Mouse (Mus musculus) limb, embryonic 13.5 days (tissue): ENCODE measurements at regions not wholly inside any gene's neighbourhood (a gene's known extent, or its start where the extent isn't known, plus 50 kb on each side); places are given as distances from the start of the nearest gene placed in this dataset.

Experiments
- ATAC-seq: fragments of 200-750 bp; cut with Nextera tagmentation; 2 replicates; pipeline ENCODE4 v1.8.0; 2017; ENCODE audit warnings: low read depth, moderate number of reproducible peaks, moderate TSS enrichment; ENCODE audit not compliant: low FRiP score
- H3K27ac ChIP-seq: fragments of 300-500 bp; sonication (generic); 2 replicates; pipeline ENCODE4 v1.5.1; 2015; ENCODE audit warnings: inconsistent platforms, mild to moderate bottlenecking, moderate library complexity
- H3K27me3 ChIP-seq: fragments of 300-500 bp; sonication (generic); 2 replicates; pipeline ENCODE4 v1.6.1; 2015; ENCODE audit warnings: mild to moderate bottlenecking, inconsistent platforms
- H3K36me3 ChIP-seq: fragments of 300-500 bp; sonication (generic); 2 replicates; pipeline ENCODE4 v1.6.1; 2015; ENCODE audit warnings: inconsistent platforms, mild to moderate bottlenecking, moderate library complexity
- H3K4me1 ChIP-seq: fragments of 300-500 bp; sonication (generic); 2 replicates; pipeline ENCODE4 v1.6.1; 2015; ENCODE audit warnings: inconsistent platforms
- H3K4me2 ChIP-seq: fragments of 300-500 bp; sonication (generic); replicated peaks from 2 replicates; pipeline ENCODE4 v1.6.1; 2015; ENCODE audit warnings: inconsistent platforms, mild to moderate bottlenecking, moderate library complexity
- H3K4me3 ChIP-seq: fragments of 300-500 bp; sonication (generic); 2 replicates; pipeline ENCODE4 v1.5.1; 2015; ENCODE audit warnings: moderate library complexity, mild to moderate bottlenecking, inconsistent platforms
- H3K9ac ChIP-seq: fragments of 300-500 bp; sonication (generic); 2 replicates; pipeline ENCODE4 v1.6.1; 2015; ENCODE audit warnings: mild to moderate bottlenecking, inconsistent platforms
- H3K9me3 ChIP-seq: fragments of 300-500 bp; sonication (generic); 2 replicates; pipeline ENCODE4 v1.6.1; 2016; ENCODE audit warnings: inconsistent platforms
- WGBS: fragments of 180-500 bp; shearing (Covaris S2); methylation state at CpG from one replicate; pipeline ENCODE4 v1.1.7; 2015; 5-methylcytosine and 5-hydroxymethylcytosine counted together

- Histone ChIP-seq H3K27ac (no peak overlapping the region), H3K4me2 (no peak overlapping the region), H3K4me3 (no peak overlapping the region), H3K27me3 (no peaks in the 10 kb centered on the region), H3K36me3 (no peaks in the 10 kb centered on the region), H3K9ac (no peak overlapping the region), H3K4me1 (no peaks in the 10 kb centered on the region), H3K9me3 (0 out of 2 replicates have a peak, but pooled peaks cover 4% of the 10 kb centered on the region)
- 57% methylated on average over 10 of the region's 10 CpGs for WGBS
- ATAC-seq: no peak
These were observed 328.7 kb upstream of the Rag2 start for GRCm38 (mm10) chr2:101295678-101296368.

DNA sequence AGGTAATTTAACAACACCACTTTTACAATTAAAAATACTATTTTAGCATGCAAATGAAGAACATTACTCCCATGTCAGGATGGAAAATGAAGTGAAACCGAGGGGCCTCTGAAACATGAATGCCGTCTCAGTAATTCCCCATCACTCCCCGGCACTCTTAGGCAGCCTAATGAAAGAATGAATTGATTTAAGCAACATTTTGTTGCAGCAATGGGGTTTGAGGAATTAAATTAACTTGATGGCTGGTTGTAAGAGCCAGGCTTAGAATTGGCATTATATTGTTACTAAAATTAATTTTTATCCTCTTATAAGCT lies 328.2 kb upstream of the Rag2 start:
- no peak overlapping the region for H3K4me3 ChIP-seq
- H3K4me2 ChIP-seq: no peak overlapping the region
- WGBS: 76% methylated on average over 3 of the region's 3 CpGs
- H3K27ac ChIP-seq: no peak overlapping the region
- 0 out of 2 replicates have a peak, but pooled peaks cover 4% of the 10 kb centered on the region for H3K9me3 ChIP-seq
- H3K27me3 ChIP-seq: no peaks in the 10 kb centered on the region
- ATAC-seq: no peak
- H3K9ac ChIP-seq: no peak overlapping the region
- H3K4me1 ChIP-seq: no peaks in the 10 kb centered on the region
- no peaks in the 10 kb centered on the region for H3K36me3 ChIP-seq

DNA sequence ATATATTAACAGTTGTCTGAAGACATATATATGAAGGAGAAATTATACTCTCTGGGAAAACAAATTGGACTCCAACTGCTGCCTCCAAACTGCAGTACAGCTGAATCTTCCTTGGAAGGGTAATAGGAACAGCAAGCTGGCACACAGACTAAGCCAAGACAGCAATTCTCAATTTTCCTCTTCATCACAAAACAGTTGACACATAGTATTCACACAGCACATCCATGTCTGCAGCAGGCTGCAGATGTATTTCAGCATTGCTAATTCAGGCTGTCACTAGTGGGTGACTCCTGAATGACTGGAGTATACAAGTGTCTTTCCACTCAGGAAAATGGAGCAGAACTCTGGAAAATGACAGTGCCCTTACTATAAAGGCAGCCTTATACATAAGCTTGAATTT lies 327.7 kb upstream of the Rag2 start:
- H3K36me3 ChIP-seq: no peaks in the 10 kb centered on the region
- H3K27ac ChIP-seq: no peak overlapping the region
- no peak for ATAC-seq
- no peak overlapping the region for H3K4me2 ChIP-seq
- no peak overlapping the region for H3K4me3 ChIP-seq
- H3K27me3 ChIP-seq: no peaks in the 10 kb centered on the region
- H3K4me1 ChIP-seq: no peaks in the 10 kb centered on the region
- H3K9ac ChIP-seq: no peak overlapping the region
- 0 out of 2 replicates have a peak, but pooled peaks cover 4% of the 10 kb centered on the region for H3K9me3 ChIP-seq

DNA sequence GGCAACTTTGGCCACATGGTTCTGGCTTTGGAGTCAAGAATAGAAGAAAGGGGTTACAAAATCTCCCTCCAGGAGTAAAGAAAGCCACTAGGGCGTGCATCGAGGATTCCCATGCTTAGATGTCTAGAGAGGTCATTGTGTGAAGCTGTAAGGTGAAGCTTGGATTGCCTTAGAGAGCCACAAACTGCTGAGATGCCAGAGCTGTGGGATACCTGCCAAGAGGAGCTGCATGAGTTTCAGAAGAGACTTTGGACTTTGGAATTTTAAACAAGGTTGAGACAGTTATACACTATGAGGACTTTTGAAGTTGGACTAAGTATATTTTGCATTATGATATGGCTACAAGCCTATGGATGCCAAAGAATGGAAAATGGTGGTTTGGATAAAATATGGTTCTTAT lies 325.4 kb upstream of the Rag2 start:
- no peak overlapping the region for H3K4me3 ChIP-seq
- no peak overlapping the region for H3K27ac ChIP-seq
- H3K27me3 ChIP-seq: no peaks in the 10 kb centered on the region
- no peak overlapping the region for H3K4me2 ChIP-seq
- H3K9ac ChIP-seq: no peak overlapping the region
- H3K4me1 ChIP-seq: no peaks in the 10 kb centered on the region
- no peaks in the 10 kb centered on the region for H3K36me3 ChIP-seq
- 0 out of 2 replicates have a peak, but pooled peaks cover 4% of the 10 kb centered on the region for H3K9me3 ChIP-seq
- WGBS: 81% methylated on average over 2 of the region's 2 CpGs
- ATAC-seq: no peak

GRCm38 (mm10) chr2:101300106-101300505 lies 324.4 kb upstream of the Rag2 start:
- no peak overlapping the region for H3K4me3 ChIP-seq
- no peak for ATAC-seq

GRCm38 (mm10) chr2:101321286-101321914 lies 303.1 kb upstream of the Rag2 start:
- no peaks in the 10 kb centered on the region for H3K4me1 ChIP-seq
- ATAC-seq: no peak

More at GRCm38 (mm10) chr2:101300106-101300505, 324.4 kb upstream of the Rag2 start:
- H3K4me2 ChIP-seq: no peak overlapping the region
- H3K27me3 ChIP-seq: no peaks in the 10 kb centered on the region
- H3K9ac ChIP-seq: no peak overlapping the region
- H3K36me3 ChIP-seq: no peaks in the 10 kb centered on the region
- H3K4me1 ChIP-seq: no peaks in the 10 kb centered on the region
- H3K9me3 ChIP-seq: 0 out of 2 replicates have a peak, but pooled peaks cover 4% of the 10 kb centered on the region
- H3K27ac ChIP-seq: no peak overlapping the region

DNA sequence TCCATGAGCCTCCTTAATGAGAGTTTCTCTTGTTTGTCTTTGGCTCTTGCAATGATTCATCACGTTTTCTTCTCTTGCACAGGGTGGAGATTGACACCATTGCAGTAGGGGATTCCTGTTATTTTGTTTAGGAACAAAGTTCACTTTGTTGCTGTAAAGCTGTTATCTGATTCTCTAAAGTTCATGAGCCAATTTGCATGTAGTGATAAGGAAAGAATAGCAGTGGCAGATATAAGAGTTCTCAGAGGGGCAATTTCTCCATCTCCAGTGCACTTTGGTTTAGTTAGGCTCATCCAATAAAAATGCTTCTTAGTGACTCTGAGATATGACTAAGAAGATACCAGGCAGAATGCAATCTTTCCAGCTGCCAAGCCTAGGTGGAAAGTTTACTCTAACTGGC lies 267.8 kb upstream of the Rag2 start:
- no peaks in the 10 kb centered on the region for H3K4me1 ChIP-seq
- no peak overlapping the region for H3K27ac ChIP-seq
- WGBS: 49% methylated on average over 1 of the region's 1 CpGs
- H3K4me2 ChIP-seq: no peak overlapping the region
- no peak for ATAC-seq
- no peaks in the 10 kb centered on the region for H3K27me3 ChIP-seq
- no peak overlapping the region for H3K9ac ChIP-seq
- H3K4me3 ChIP-seq: no peak overlapping the region
- no peaks in the 10 kb centered on the region for H3K36me3 ChIP-seq
- no peaks in the 10 kb centered on the region for H3K9me3 ChIP-seq

More at GRCm38 (mm10) chr2:101321286-101321914, 303.1 kb upstream of the Rag2 start:
- Histone ChIP-seq H3K36me3 (no peaks in the 10 kb centered on the region), H3K9ac (no peak overlapping the region), H3K4me3 (no peak overlapping the region), H3K9me3 (no peaks in the 10 kb centered on the region), H3K4me2 (no peak overlapping the region), H3K27me3 (no peaks in the 10 kb centered on the region), H3K27ac (no peak overlapping the region)
- WGBS: 63% methylated on average over 3 of the region's 3 CpGs

GRCm38 (mm10) chr2:101364256-101364655 lies 260.3 kb upstream of the Rag2 start:
- Histone ChIP-seq H3K27me3 (no peaks in the 10 kb centered on the region), H3K9ac (no peak overlapping the region), H3K4me3 (no peak overlapping the region), H3K9me3 (no peaks in the 10 kb centered on the region), H3K4me2 (no peak overlapping the region), H3K4me1 (no peaks in the 10 kb centered on the region), H3K36me3 (no peaks in the 10 kb centered on the region), H3K27ac (no peak overlapping the region)
- ATAC-seq: no peak
- 39% methylated on average over 3 of the region's 3 CpGs for WGBS

DNA sequence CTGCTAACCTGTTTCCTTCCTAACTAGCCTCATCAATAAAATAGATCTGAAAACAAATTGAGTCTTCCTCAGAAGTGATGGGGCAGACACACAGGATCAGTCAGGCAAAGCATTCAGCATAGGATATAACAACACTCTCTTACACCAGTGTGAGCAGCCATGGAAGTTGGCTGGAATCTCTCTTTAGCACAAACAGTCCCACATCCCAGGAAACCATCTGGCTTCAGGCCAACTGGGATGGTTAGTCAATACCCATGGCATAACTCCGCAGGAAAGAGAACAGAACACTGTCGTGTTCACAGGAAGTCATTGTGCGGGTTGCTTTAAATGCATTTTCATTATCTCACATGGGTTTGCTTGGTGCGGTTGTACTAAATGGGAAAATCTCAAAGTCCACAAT lies 256.2 kb upstream of the Rag2 start:
- Histone ChIP-seq H3K27ac (no peak overlapping the region), H3K9me3 (no peaks in the 10 kb centered on the region), H3K36me3 (no peaks in the 10 kb centered on the region), H3K9ac (no peak overlapping the region), H3K4me3 (no peak overlapping the region), H3K27me3 (no peaks in the 10 kb centered on the region), H3K4me2 (no peak overlapping the region), H3K4me1 (no peaks in the 10 kb centered on the region)
- 77% methylated on average over 4 of the region's 4 CpGs for WGBS
- ATAC-seq: no peak

DNA sequence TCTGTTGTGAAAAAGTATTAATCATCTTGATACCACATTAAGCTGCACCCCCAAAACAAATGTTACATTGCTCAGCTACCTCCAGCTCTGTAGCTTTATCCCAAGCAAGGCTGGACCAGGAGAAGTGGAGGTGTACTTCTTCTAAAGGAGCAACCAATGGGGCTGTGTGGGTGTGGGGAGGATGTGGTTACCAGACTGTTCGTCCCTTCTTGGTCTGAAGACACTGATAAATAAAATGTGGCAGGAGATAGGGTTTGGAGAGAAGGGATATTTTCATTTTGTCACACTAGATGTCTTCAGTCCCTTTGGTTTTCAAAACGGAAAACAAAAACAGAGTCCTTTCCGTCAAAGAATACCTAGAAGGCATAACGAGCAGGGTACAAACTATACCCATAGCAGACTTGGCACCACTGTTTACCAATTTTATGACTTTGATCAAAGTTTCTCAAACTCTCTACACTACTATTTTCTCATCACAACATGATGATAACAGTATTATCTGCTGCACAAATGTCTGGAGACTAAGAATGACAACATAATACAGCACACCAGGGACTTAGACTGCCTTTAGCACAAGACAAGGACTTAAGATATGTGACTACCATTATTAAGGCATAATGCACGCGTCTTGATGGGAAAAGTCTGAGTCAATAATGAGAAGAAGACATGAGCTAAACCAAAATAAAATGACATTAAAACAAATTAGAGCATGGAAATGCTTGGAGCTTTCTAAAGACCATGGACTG lies 253.4 kb upstream of the Rag2 start:
- H3K9ac ChIP-seq: no peak overlapping the region
- H3K36me3 ChIP-seq: no peaks in the 10 kb centered on the region
- no peak overlapping the region for H3K4me3 ChIP-seq
- no peak overlapping the region for H3K27ac ChIP-seq
- H3K4me2 ChIP-seq: no peak overlapping the region
- H3K27me3 ChIP-seq: no peaks in the 10 kb centered on the region
- no peaks in the 10 kb centered on the region for H3K4me1 ChIP-seq
- H3K9me3 ChIP-seq: no peaks in the 10 kb centered on the region
- ATAC-seq: no peak
- 88% methylated on average over 6 of the region's 6 CpGs for WGBS

- Histone ChIP-seq H3K9me3 (no peaks in the 10 kb centered on the region), H3K4me1 (no peaks in the 10 kb centered on the region), H3K27me3 (no peaks in the 10 kb centered on the region), H3K4me3 (no peak overlapping the region), H3K27ac (no peak overlapping the region), H3K9ac (no peak overlapping the region), H3K4me2 (no peak overlapping the region), H3K36me3 (no peaks in the 10 kb centered on the region)
- 83% methylated on average over 7 of the region's 7 CpGs for WGBS
- ATAC-seq: no peak
These were observed 252.6 kb upstream of the Rag2 start for GRCm38 (mm10) chr2:101371834-101372493.

GRCm38 (mm10) chr2:101380595-101380994 lies 243.9 kb upstream of the Rag2 start:
- WGBS: 77% methylated on average over 6 of the region's 6 CpGs
- no peak for ATAC-seq
- H3K4me1 ChIP-seq: no peaks in the 10 kb centered on the region
- no peak overlapping the region for H3K4me3 ChIP-seq
- no peaks in the 10 kb centered on the region for H3K36me3 ChIP-seq
- no peak overlapping the region for H3K9ac ChIP-seq
- H3K27ac ChIP-seq: no peak overlapping the region
- no peaks in the 10 kb centered on the region for H3K9me3 ChIP-seq
- H3K4me2 ChIP-seq: no peak overlapping the region
- H3K27me3 ChIP-seq: no peaks in the 10 kb centered on the region
